Mouse (Mus musculus) spleen, adult 10 weeks (tissue): Measurements from ENCODE around the gene R3hcc1l. TPM values are rescaled to one million over a fixed set of nuclear protein-coding genes. Genes with fewer than 3 reads are reported as not detected.

Experiments used
- polyA plus RNA-seq: library from polyadenylated mRNA; stranded (reverse); fragments of 350-450 nt; fragmentation: Illumina TruSeq; extraction: RNeasy Lipid Tissue Mini Kit (QIAGEN cat#74804); gene quantifications from one replicate; pipeline ENCODE4 v1.2.3, GENCODE M21; 2015; ENCODE audit warnings: low replicate concordance; ENCODE audit not compliant: insufficient read depth

The R3hcc1l gene
- polyA plus RNA-seq, result 42.0 TPM

DNA sequence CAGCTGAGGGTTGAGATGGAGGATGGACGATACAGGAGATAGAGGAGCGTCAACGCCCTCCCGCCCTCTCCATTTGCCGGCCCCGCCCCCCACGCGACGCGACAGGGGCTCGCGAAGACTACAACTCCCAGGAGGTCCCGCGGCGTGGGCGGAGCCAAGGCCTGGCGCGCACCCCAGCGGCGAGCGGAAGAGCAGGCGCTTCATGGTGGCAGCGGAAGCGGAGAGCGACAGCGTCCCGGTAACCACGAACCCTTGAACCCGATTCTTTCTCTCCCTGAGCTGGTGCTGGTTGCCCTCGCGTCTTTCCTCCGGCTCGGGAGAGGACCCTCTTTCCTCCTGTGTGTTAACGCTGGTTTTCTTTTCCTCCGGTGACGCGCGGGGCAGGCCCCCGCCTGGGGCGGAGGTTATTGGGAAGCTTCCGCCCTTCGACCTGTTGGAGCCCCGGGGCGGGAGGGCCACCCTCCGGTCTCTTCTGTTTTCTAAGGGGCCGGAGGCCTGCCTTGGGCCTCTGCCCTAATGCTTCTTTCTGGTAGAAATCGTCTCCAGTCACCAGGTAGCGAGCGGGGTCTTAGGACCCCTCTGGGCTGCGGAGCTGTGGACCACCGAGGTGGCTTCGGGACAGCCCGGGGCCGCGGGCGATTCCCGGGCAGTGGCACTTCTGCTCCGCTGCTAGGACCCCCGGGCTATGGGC, at the start of gene R3hcc1l:
R3hcc1l (plus strand) TSS at position 140 of the 691 bp plus-strand sequence.

DNA sequence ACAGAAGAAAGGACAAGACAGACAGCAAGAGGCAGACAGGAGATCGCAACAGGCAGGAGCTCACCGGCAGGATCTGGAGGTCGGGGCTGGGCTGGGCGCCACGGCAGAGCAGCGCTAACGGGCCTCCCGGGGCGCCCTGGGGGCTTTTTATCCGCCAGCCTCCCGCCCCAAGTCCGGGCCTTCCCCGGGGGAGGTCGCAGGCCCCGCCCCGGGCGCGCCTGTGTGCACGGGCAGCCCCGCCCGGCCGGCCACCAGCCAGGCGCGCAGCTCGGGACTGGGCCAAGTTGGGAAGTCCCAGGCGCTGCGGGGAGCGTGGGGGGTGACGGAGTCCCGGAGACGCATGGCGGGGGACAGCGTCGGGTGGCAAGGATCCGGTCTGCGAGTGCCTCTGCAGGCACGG, 94.1 kb downstream of the R3hcc1l start, which contains the start of gene Loxl4:
Loxl4 (minus strand) TSS at position 160 of the 400 bp plus-strand sequence.

Other genes starting within 250 kb of the R3hcc1l start
- gene Crtac1, start 87.0 kb upstream of the R3hcc1l start, polyA plus RNA-seq, result not detected
- 0.44 TPM for gene Loxl4, start 94.1 kb downstream of the R3hcc1l start, polyA plus RNA-seq
- 4.1 TPM for gene Pyroxd2, start 234.0 kb downstream of the R3hcc1l start, polyA plus RNA-seq